Mouse (Mus musculus) neural tube, embryonic 11.5 days (tissue): Measurements from ENCODE around the gene Anp32a. TPM values are rescaled to one million over a fixed set of nuclear protein-coding genes. Genes with fewer than 3 reads are reported as not detected.

Source experiments
- ATAC-seq: fragments of 200-750 bp; cut with Nextera tagmentation; 2 replicates; pipeline ENCODE4 v1.8.0; 2017; ENCODE audit warnings: moderate number of reproducible peaks, mild to moderate bottlenecking, moderate TSS enrichment, moderate library complexity; ENCODE audit not compliant: insufficient read depth, low FRiP score, low TSS enrichment
- DNase-seq: peaks from one replicate; pipeline ENCODE4 v3.0.0-alpha.2; 2015; ENCODE audit warnings: low spot score
- H3K27ac ChIP-seq: fragments of 300-500 bp; sonication (generic); 2 replicates; pipeline ENCODE4 v1.5.1; 2014; ENCODE audit warnings: low read depth, mild to moderate bottlenecking, low read length
- H3K27me3 ChIP-seq: fragments of 300-500 bp; sonication (generic); 2 replicates; pipeline ENCODE4 v1.6.1; 2014; ENCODE audit warnings: mild to moderate bottlenecking, low read length, mixed read lengths; ENCODE audit not compliant: control insufficient read depth, insufficient read depth
- H3K36me3 ChIP-seq: fragments of 300-500 bp; sonication (generic); 2 replicates; pipeline ENCODE4 v1.6.1; 2014; ENCODE audit warnings: mild to moderate bottlenecking, low read length, moderate library complexity, mixed read lengths; ENCODE audit not compliant: control insufficient read depth, insufficient read depth
- H3K4me1 ChIP-seq: fragments of 300-500 bp; sonication (generic); 2 replicates; pipeline ENCODE4 v1.6.1; 2014; ENCODE audit warnings: low read length, mixed read lengths; ENCODE audit not compliant: control insufficient read depth, insufficient read depth
- H3K4me2 ChIP-seq: fragments of 300-500 bp; sonication (generic); 2 replicates; pipeline ENCODE4 v1.6.1; 2014; ENCODE audit warnings: low read depth, mild to moderate bottlenecking, moderate library complexity
- H3K4me3 ChIP-seq: fragments of 300-500 bp; sonication (generic); 2 replicates; pipeline ENCODE4 v1.5.1; 2014; ENCODE audit warnings: low read depth, low read length
- H3K9ac ChIP-seq: fragments of 300-500 bp; sonication (generic); 2 replicates; pipeline ENCODE4 v1.6.1; 2014; ENCODE audit warnings: mild to moderate bottlenecking, low read length
- H3K9me3 ChIP-seq: fragments of 300-500 bp; sonication (generic); 2 replicates; pipeline ENCODE4 v1.6.1; 2016; ENCODE audit warnings: low read length; ENCODE audit not compliant: control insufficient read depth
- WGBS: fragments of 180-500 bp; shearing (Covaris S2); extraction: QIAGEN DNeasy Blood & Tissue Kit; methylation state at CpG from one replicate; pipeline ENCODE4 v1.1.7; 2014; 5-methylcytosine and 5-hydroxymethylcytosine counted together
- polyA plus RNA-seq: library from polyadenylated mRNA; unstranded; fragments of >200 nt; fragmentation: Nextera tagmentation; extraction: Ambion mirVana; gene quantifications from 2 replicates; pipeline ENCODE4 v1.2.1, GENCODE M21; 2014

Anp32a gene
- polyA plus RNA-seq, 1 experiment from 2014 or later, result 125 TPM

GRCm38 (mm10) chr9:62406423-62407013 is 65.4 kb downstream of the Anp32a start:
- ATAC-seq (no peak), DNase-seq (no peak)
- Histone ChIP-seq H3K4me3 (no peak overlapping the region), H3K27me3 (no peaks in the 10 kb centered on the region), H3K27ac (no peak overlapping the region), H3K9me3 (no peaks in the 10 kb centered on the region), H3K36me3 (no peaks in the 10 kb centered on the region), H3K4me2 (no peak overlapping the region), H3K4me1 (no peaks in the 10 kb centered on the region), H3K9ac (no peak overlapping the region)
- WGBS, result 87% methylated on average over 7 of the region's 7 CpGs

- Histone ChIP-seq H3K27me3 (no peaks in the 10 kb centered on the region), H3K4me2 (no peak overlapping the region), H3K4me1 (no peaks in the 10 kb centered on the region), H3K9ac (no peak overlapping the region), H3K4me3 (no peak overlapping the region), H3K27ac (no peak overlapping the region), H3K9me3 (no peaks in the 10 kb centered on the region), H3K36me3 (no peaks in the 10 kb centered on the region)
- DNase-seq (no peak), ATAC-seq (no peak)
- WGBS, result 80% methylated on average over 5 of the region's 5 CpGs
Observed at GRCm38 (mm10) chr9:62407357-62408146, 66.5 kb downstream of the Anp32a start.

GRCm38 (mm10) chr9:62418742-62419141 is 77.6 kb downstream of the Anp32a start:
- Histone ChIP-seq H3K9ac (no peak overlapping the region), H3K27ac (no peak overlapping the region), H3K27me3 (no peaks in the 10 kb centered on the region), H3K36me3 (no peaks in the 10 kb centered on the region), H3K9me3 (no peaks in the 10 kb centered on the region), H3K4me1 (peaks cover 4% of the 10 kb centered on the region; the same call in 1 of the 2 replicates), H3K4me2 (no peak overlapping the region), H3K4me3 (no peak overlapping the region)
- ATAC-seq (no peak), DNase-seq (no peak)
- 62% methylated on average over 5 of the region's 5 CpGs for WGBS

- WGBS, result 36% methylated on average over 10 of the region's 10 CpGs
- Histone ChIP-seq H3K4me1 (no peaks in the 10 kb centered on the region; the same call in 1 of the 2 replicates), H3K4me2 (peak overlapping the region; percentile 27), H3K9me3 (no peaks in the 10 kb centered on the region), H3K36me3 (no peaks in the 10 kb centered on the region), H3K27me3 (no peaks in the 10 kb centered on the region), H3K27ac (no peak overlapping the region), H3K9ac (peak overlapping the region; percentile 26; the same call in 1 of the 2 replicates), H3K4me3 (0 out of 2 replicates have a peak overlapping the region, but pooled peaks have one; percentile 15)
- no peak for DNase-seq
- ATAC-seq, result no peak
Observed at GRCm38 (mm10) chr9:62420261-62420917, 79.3 kb downstream of the Anp32a start.

GRCm38 (mm10) chr9:62421027-62421426 is 79.9 kb downstream of the Anp32a start:
- Histone ChIP-seq H3K9ac (peak overlapping the region; percentile 26; the same call in 1 of the 2 replicates), H3K4me3 (peak overlapping the region; percentile 15; the same call in 1 of the 2 replicates), H3K36me3 (no peaks in the 10 kb centered on the region), H3K9me3 (no peaks in the 10 kb centered on the region), H3K4me2 (peak overlapping the region; percentile 27), H3K27me3 (no peaks in the 10 kb centered on the region), H3K4me1 (no peaks in the 10 kb centered on the region; the same call in 1 of the 2 replicates), H3K27ac (no peak overlapping the region)
- WGBS, result 2% methylated on average over 13 of the region's 13 CpGs
- ATAC-seq, result no peak; the same call in 1 of the 2 replicates
- peak; percentile 55 for DNase-seq

- DNase-seq (no peak), ATAC-seq (no peak)
- Histone ChIP-seq H3K4me2 (no peak overlapping the region), H3K9ac (no peak overlapping the region), H3K27ac (no peak overlapping the region), H3K36me3 (no peaks in the 10 kb centered on the region), H3K4me1 (no peaks in the 10 kb centered on the region; the same call in 1 of the 2 replicates), H3K4me3 (no peak overlapping the region), H3K9me3 (no peaks in the 10 kb centered on the region), H3K27me3 (no peaks in the 10 kb centered on the region)
- 97% methylated on average over 6 of the region's 6 CpGs for WGBS
Observed at GRCm38 (mm10) chr9:62421911-62422310, 80.8 kb downstream of the Anp32a start.

GRCm38 (mm10) chr9:62422926-62423325 is 81.8 kb downstream of the Anp32a start:
- WGBS, result 85% methylated on average over 10 of the region's 10 CpGs
- no peak overlapping the region for H3K27ac ChIP-seq
- H3K27me3 ChIP-seq, result no peaks in the 10 kb centered on the region
- no peaks in the 10 kb centered on the region; the same call in 1 of the 2 replicates for H3K36me3 ChIP-seq
- no peak overlapping the region for H3K4me3 ChIP-seq
- no peaks in the 10 kb centered on the region for H3K9me3 ChIP-seq
- no peak for DNase-seq
- no peaks in the 10 kb centered on the region; the same call in 1 of the 2 replicates for H3K4me1 ChIP-seq
- ATAC-seq, result no peak
- H3K4me2 ChIP-seq, result no peak overlapping the region
- no peak overlapping the region for H3K9ac ChIP-seq

- Histone ChIP-seq H3K9ac (no peak overlapping the region), H3K27me3 (no peaks in the 10 kb centered on the region), H3K4me1 (no peaks in the 10 kb centered on the region; the same call in 1 of the 2 replicates), H3K4me3 (no peak overlapping the region), H3K36me3 (no peaks in the 10 kb centered on the region; the same call in 1 of the 2 replicates), H3K4me2 (no peak overlapping the region), H3K27ac (no peak overlapping the region), H3K9me3 (no peaks in the 10 kb centered on the region)
- DNase-seq (no peak), ATAC-seq (no peak)
- WGBS, result 95% methylated on average over 10 of the region's 10 CpGs
Observed at GRCm38 (mm10) chr9:62423871-62424270, 82.8 kb downstream of the Anp32a start.
